Mouse (Mus musculus) G1E (cell line): ENCODE measurements around the gene Gm11037.

ENCODE experiments used
- CTCF ChIP-seq: IDR thresholded peaks from 2 replicates; pipeline ENCODE4 v1.5.1; 2012; ENCODE audit warnings: low read depth, low read length, inconsistent platforms, mixed read lengths
- GATA1 ChIP-seq: IDR thresholded peaks from 2 replicates; pipeline ENCODE4 v1.6.1; 2012; ENCODE audit warnings: borderline replicate concordance, low read length, inconsistent platforms, mixed read lengths
- GATA2 ChIP-seq: IDR thresholded peaks from 2 replicates; pipeline ENCODE4 v1.6.1; 2012; ENCODE audit warnings: low read depth, low read length, inconsistent platforms, borderline replicate concordance

- TF ChIP-seq CTCF = no peak
- TF ChIP-seq GATA2 = no peak
- no peak for TF ChIP-seq GATA1
These were observed 38.3 kb downstream of the Gm11037 start for GRCm38 (mm10) chr2:131171401-131172104.
